Mouse (Mus musculus) cortical plate, adult 2 months (tissue): ENCODE results near the gene Kcnk18. TPM values are rescaled to one million over a fixed set of nuclear protein-coding genes. Genes with fewer than 3 reads are reported as not detected.

Source experiments
- H3K27ac ChIP-seq: fragments of 200-500 bp; 2 replicates; pipeline ENCODE4 v1.5.1; 2012; ENCODE audit warnings: low read length, control low read depth, inconsistent platforms; ENCODE audit not compliant: insufficient read depth
- H3K4me1 ChIP-seq: fragments of 200-500 bp; 2 replicates; pipeline ENCODE4 v1.6.1; 2011; ENCODE audit warnings: low read length; ENCODE audit not compliant: control insufficient read depth, insufficient read depth
- H3K4me3 ChIP-seq: fragments of 200-500 bp; 2 replicates; pipeline ENCODE4 v1.5.1; 2011; ENCODE audit warnings: mild to moderate bottlenecking, low read length, control low read depth; ENCODE audit not compliant: insufficient read depth
- CTCF ChIP-seq: fragments of 200-500 bp; IDR thresholded peaks from 2 replicates; pipeline ENCODE4 v1.5.1; 2011; ENCODE audit warnings: mild to moderate bottlenecking, control low read depth, low read length; ENCODE audit not compliant: insufficient read depth; ENCODE audit errors: extremely low read depth
- POLR2A ChIP-seq: fragments of 200-500 bp; IDR thresholded peaks from 2 replicates; pipeline ENCODE4 v1.6.1; 2011; ENCODE audit warnings: mild to moderate bottlenecking, low read length, control low read depth; ENCODE audit not compliant: insufficient read depth; ENCODE audit errors: extremely low read depth
- polyA plus RNA-seq: library from polyadenylated mRNA; depleted of rRNA; stranded (reverse); fragments of >200 nt; gene quantifications from 2 replicates; pipeline ENCODE4 v1.2.3, GENCODE M21; 2012

The Kcnk18 gene
- polyA plus RNA-seq, 1 experiment, result not detected

DNA sequence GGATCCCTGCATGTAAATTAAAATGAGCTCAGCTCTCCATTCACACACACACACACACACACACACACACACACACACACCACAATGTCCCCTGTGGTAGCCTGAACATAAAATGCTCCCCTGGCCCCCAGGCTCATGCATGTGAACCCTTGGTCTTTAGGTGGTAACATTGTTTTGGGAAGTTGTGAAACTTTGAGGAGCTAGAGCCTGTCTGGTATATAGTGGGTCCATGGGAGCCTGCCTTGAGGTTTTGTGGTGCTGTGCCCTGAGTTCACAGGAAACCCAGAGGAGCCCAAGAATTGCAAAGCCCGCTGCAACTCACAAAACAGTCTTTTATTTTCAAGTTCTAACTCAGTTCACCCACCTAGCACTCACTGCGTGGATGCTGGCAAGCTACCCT lies 33.6 kb downstream of the Kcnk18 start:
- H3K4me1 ChIP-seq, result no peaks in the 10 kb centered on the region
- no peak overlapping the region for H3K27ac ChIP-seq
- no peak for TF ChIP-seq CTCF
- no peak for TF ChIP-seq POLR2A
- no peak overlapping the region for H3K4me3 ChIP-seq

DNA sequence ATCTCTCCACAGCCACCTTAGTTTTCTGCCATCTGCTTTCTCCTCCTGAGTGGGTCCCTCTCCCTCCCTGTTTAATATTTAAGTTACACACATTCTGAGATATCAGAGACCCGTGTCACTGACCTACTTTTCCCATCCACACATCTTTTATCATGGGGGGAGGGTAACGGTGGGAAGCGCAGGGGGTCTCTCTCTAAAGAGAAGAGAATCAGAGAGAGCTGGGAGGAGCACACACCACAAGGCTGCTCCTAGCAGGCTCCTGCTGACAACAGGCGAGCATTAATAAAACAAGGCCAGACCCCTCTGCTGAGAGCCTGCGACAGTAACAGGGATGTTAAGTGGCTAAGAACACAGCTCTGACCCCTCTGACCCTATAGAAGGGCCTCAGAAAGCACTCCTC lies 40.6 kb downstream of the Kcnk18 start:
- TF ChIP-seq POLR2A (no peak), CTCF (no peak)
- Histone ChIP-seq H3K4me1 (no peaks in the 10 kb centered on the region), H3K4me3 (no peak overlapping the region), H3K27ac (no peak overlapping the region)

DNA sequence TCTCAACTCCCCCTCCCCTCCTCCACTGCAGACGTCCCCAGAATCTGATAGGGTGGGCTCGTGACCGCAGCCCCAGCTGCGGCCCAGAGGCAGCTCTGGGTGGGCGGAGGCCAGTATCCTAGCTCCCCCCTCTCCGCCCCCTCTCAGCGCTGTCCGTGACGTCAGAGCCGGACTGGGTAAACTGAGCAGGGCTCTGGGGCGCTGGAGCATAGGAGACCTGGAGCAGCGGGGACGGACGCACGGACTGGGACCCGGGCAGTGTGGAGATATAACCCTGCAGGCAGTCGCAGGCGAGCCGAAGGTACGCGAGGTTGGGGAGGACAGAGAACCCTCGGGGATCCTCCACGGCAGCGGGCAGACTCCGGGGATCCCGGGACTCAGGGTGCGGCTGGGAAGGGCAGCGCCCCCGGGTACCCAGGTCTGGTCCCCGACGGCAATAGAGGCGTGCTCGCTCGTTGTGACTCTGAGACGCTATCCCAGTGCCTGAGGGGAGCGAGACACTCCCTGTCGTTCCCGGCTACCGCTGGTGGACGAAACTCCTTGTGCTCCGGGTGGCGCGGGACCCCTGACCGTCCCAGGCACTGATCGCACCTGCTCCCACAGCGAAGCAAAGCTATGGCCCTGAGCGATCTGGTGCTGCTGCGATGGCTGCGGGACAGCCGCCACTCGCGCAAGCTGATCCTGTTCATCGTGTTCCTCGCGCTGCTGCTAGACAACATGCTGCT lies 41.9 kb downstream of the Kcnk18 start, which contains the start of gene Slc18a2:
Slc18a2 (plus strand) TSS at position 179 of the 725 bp plus-strand sequence.
- TF ChIP-seq CTCF, result no peak
- TF ChIP-seq POLR2A, result no peak
- H3K4me1 ChIP-seq, result no peaks in the 10 kb centered on the region
- H3K27ac ChIP-seq, result no peak within 1 kb of the TSS
- no peak within 1 kb of the TSS for H3K4me3 ChIP-seq

DNA sequence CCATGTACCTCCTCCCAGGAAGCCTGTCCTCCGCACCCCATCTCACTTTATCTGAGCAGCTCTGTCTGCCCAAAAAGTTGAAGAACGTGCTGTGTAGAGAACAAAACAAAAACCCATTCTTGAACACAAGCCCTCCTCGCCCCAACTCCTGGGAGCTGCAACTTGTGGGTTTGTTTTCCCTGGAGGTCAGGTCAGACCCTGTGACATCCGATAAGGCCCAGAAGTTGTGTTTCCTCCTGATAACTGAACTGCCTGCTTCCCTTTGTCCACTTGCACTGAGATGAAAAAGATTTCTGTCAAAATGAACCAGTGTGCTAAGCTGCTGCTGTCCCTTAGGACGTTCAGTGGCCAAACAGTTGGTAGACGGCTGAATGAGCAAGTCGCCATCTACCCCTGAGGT lies 42.6 kb downstream of the Kcnk18 start:
- TF ChIP-seq CTCF (no peak), POLR2A (no peak)
- Histone ChIP-seq H3K4me3 (no peak overlapping the region), H3K4me1 (no peaks in the 10 kb centered on the region), H3K27ac (no peak overlapping the region)

DNA sequence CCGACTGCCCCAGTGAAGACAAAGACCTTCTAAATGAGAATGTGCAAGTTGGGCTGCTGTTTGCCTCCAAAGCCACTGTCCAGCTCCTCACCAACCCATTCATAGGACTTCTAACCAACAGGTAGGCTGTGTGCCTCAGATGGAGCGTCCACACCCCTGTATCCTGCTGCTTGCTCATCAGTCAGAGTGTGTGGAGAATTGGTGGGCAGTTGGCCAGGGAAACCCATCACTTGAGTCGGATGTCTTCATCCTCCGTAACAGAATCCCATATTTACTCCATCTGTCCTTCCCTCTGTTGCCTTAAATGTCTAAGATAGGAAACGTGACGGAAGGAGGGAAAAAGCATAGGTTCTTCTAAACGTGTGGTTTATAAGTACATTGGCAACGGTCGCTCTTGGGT lies 44.2 kb downstream of the Kcnk18 start:
- TF ChIP-seq CTCF, result no peak
- no peak for TF ChIP-seq POLR2A
- Histone ChIP-seq H3K27ac (no peak overlapping the region), H3K4me3 (no peak overlapping the region), H3K4me1 (no peaks in the 10 kb centered on the region)

DNA sequence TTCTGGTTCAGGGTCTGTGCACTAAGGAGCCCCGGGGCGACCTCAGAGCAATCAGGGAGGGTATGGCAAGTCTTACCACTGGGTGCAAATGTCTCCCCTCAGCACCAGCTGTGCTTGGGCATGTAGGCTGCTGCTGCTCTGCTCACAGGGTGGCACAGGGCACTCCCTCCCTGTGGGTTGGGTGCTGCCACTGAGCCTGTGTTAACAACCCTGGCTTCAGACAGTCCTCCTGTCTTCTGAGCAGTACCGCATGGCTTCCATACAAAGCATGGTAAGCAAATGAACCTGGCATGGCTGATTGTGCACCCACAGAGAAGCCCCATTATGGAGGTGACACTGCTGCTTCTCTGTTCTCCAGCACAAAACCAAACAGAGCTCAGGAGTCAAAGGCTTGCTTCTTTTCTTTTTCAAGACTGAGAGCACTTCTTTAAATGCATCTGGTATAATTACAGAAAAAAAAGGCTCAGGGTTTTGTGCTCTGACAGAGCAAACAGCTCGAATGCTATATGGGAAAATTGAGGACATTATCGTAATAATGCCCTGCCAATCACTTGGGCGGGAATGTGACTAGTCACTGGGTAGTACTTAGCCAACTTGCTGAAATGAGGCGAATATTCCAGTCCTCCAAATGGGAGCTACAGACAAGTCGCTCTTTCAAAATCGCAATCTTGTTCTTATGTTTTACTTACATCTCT lies 46.0 kb downstream of the Kcnk18 start:
- Histone ChIP-seq H3K27ac (no peak overlapping the region), H3K4me3 (no peak overlapping the region), H3K4me1 (no peaks in the 10 kb centered on the region)
- no peak for TF ChIP-seq POLR2A
- TF ChIP-seq CTCF, result no peak

DNA sequence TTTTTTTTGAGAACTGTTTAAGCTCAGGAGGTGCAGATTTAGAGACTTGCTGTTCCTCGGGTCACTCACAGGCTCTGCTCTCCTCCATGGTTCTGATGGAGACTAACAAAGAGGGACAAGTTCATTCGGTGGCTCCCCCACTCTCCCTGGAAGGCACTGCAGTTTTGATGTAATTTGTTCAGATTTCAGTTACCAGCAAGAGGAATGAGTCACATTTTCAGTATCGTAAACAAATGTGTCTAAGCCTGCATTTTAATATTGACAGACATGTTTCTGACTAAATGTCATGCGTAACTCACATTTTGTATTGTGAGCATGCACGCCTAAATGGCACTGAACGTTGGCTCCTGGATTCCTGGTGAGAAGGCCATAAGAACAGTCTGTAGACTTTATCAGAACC lies 46.9 kb downstream of the Kcnk18 start:
- H3K4me3 ChIP-seq, result no peak overlapping the region
- no peak overlapping the region for H3K27ac ChIP-seq
- no peaks in the 10 kb centered on the region for H3K4me1 ChIP-seq
- TF ChIP-seq POLR2A (no peak), CTCF (no peak)

DNA sequence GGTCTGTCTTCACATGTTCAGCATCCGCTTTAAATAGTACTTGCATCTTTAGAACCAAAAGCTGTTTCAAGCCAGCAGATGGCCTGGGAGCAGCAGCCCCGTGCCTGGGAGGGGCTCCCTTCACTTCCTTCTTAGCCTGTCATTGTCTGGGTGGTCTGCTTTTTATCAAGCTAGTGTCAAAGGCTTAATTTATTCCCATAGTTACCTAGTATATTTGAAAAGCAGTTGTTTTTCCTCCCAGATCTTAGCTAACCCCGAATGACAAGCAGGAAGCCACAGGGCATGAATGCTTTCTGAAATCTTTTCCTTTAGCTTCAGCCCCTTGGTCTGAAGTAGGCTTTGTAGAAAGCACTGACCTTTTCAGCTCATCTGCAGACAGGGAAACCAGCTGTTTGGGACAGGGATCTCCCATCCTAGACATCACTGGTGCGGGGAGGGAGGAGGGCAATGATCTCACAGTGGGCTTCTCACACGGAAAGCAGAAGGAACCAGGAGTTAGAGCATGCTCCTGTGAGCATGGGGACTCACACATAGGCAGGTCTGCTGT lies 48.5 kb downstream of the Kcnk18 start:
- Histone ChIP-seq H3K4me1 (no peaks in the 10 kb centered on the region), H3K4me3 (no peak overlapping the region), H3K27ac (no peak overlapping the region)
- TF ChIP-seq POLR2A (no peak), CTCF (no peak)

DNA sequence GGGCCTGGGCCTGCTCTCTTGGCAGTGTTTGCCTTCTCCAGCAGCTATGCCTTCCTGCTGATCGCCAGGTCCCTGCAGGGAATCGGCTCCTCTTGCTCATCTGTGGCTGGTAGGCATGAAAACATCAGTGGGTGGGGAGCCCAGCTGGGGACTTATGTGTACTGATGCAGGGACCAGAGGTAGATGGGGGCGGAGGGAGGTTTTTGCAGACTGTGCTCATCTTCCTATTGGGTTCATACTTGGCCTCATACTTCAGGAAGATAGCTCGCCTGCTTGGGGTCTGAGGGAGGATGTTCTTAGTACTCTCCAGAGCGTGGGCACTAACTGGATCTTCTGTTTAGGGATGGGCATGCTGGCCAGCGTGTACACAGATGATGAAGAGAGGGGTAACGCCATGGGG lies 54.2 kb downstream of the Kcnk18 start:
- TF ChIP-seq POLR2A (no peak), CTCF (no peak)
- Histone ChIP-seq H3K27ac (no peak overlapping the region), H3K4me1 (no peaks in the 10 kb centered on the region), H3K4me3 (no peak overlapping the region)

DNA sequence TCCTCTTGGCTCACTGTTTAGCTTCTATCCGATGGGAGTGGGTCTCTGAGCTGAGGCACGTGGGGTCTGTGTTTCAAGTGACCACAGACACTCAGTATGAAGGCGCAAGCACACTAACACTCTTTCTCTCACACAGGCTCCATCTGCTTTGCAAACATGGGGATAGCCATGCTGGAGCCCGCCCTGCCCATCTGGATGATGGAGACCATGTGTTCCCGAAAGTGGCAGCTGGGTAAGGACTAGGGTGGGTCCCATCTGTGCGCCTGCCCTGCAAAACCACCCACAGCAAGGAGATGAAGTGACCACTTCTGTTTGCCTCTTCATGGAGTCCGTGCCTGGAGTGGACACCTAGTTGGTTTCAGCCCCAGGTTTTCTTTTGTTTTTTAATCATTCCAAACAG lies 57.3 kb downstream of the Kcnk18 start:
- Histone ChIP-seq H3K27ac (no peak overlapping the region), H3K4me3 (no peak overlapping the region), H3K4me1 (no peaks in the 10 kb centered on the region)
- TF ChIP-seq POLR2A, result no peak
- no peak for TF ChIP-seq CTCF
